Mouse (Mus musculus) heart, embryonic 16.5 days (tissue): ENCODE data around the gene Mia3. TPM values are rescaled to one million over a fixed set of nuclear protein-coding genes. Genes with fewer than 3 reads are reported as not detected.
"Not testable (repeated sequence)": the region's sequence is repeated elsewhere in the genome, so short reads cannot be mapped to it uniquely, and the experiment has no call there.

Source experiments
- ATAC-seq: fragments of 200-750 bp; cut with Nextera tagmentation; replicated peaks from 2 replicates; pipeline ENCODE4 v1.8.0; 2017; ENCODE audit warnings: moderate number of reproducible peaks; ENCODE audit not compliant: insufficient read depth, low FRiP score; ENCODE audit errors: extremely low read depth
- H3K27ac ChIP-seq: fragments of 300-500 bp; sonication (generic); 2 replicates; pipeline ENCODE4 v1.5.1; 2014; ENCODE audit warnings: mild to moderate bottlenecking, low read length, control low read depth, moderate library complexity
- H3K27me3 ChIP-seq: fragments of 300-500 bp; sonication (generic); 2 replicates; pipeline ENCODE4 v1.6.1; 2014; ENCODE audit warnings: low read length, mixed read lengths; ENCODE audit not compliant: control insufficient read depth, insufficient read depth
- H3K36me3 ChIP-seq: fragments of 300-500 bp; sonication (generic); 2 replicates; pipeline ENCODE4 v1.6.1; 2014; ENCODE audit not compliant: control insufficient read depth, insufficient read depth
- H3K4me1 ChIP-seq: fragments of 300-500 bp; sonication (generic); 2 replicates; pipeline ENCODE4 v1.6.1; 2014; ENCODE audit warnings: low read length, mixed read lengths; ENCODE audit not compliant: control insufficient read depth, insufficient read depth
- H3K4me2 ChIP-seq: fragments of 300-500 bp; sonication (generic); 2 replicates; pipeline ENCODE4 v1.6.1; 2014; ENCODE audit warnings: low read depth, mild to moderate bottlenecking, control low read depth, low read length
- H3K4me3 ChIP-seq: fragments of 300-500 bp; sonication (generic); 2 replicates; pipeline ENCODE4 v1.5.1; 2014; ENCODE audit warnings: mild to moderate bottlenecking, control low read depth, low read length
- H3K9ac ChIP-seq: fragments of 300-500 bp; sonication (generic); 2 replicates; pipeline ENCODE4 v1.6.1; 2014; ENCODE audit warnings: low read length, control low read depth
- H3K9me3 ChIP-seq: fragments of 300-500 bp; sonication (generic); replicated peaks from 2 replicates; pipeline ENCODE4 v1.6.1; 2016; ENCODE audit warnings: low read length; ENCODE audit not compliant: control insufficient read depth
- WGBS: fragments of 180-500 bp; shearing (Covaris S2); extraction: QIAGEN DNeasy Blood & Tissue Kit; methylation state at CpG from one replicate; pipeline ENCODE4 v1.1.7; 2014; 5-methylcytosine and 5-hydroxymethylcytosine counted together
- polyA plus RNA-seq: library from polyadenylated mRNA; unstranded; fragments of >200 nt; fragmentation: Nextera tagmentation; extraction: Ambion mirVana; gene quantifications from 2 replicates; pipeline ENCODE4 v1.2.1, GENCODE M21; 2015

Gene Mia3
- polyA plus RNA-seq, 1 experiment from 2014 or later = 57.7 TPM

DNA sequence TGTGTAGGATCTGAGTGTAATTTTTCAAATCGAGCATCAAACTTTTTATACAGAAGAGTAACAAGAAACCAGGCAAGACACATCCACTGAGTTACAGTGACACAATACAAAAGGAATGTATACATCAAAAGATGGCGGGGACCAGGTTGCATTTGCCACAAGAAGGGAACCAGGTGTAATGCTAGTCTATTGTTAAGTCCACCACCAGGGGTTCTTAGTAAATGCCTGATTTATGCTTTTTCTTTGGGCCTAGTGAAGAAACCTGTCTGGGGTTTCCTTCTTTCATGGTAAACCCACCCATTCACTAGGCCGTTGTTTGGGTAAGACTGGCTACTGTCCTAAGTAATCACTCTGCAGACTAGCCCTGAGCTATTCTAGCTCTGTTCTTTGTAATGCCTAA, 10.0 kb upstream of the Mia3 start:
- not testable (repeated sequence) for H3K27me3 ChIP-seq, H3K36me3 ChIP-seq, H3K9ac ChIP-seq, ATAC-seq, H3K9me3 ChIP-seq, H3K4me2 ChIP-seq, H3K27ac ChIP-seq, H3K4me1 ChIP-seq, H3K4me3 ChIP-seq
- 82% methylated on average over 3 of the region's 3 CpGs for WGBS

GRCm38 (mm10) chr1:183378321-183378941, 9.1 kb upstream of the Mia3 start:
- peak overlapping the region; percentile 35; the same call in 1 of the 2 replicates for H3K27ac ChIP-seq
- no peak overlapping the region for H3K4me2 ChIP-seq
- no peak overlapping the region for H3K9ac ChIP-seq
- ATAC-seq = peak; percentile 60
- peaks cover 5% of the 10 kb centered on the region for H3K9me3 ChIP-seq
- no peaks in the 10 kb centered on the region for H3K27me3 ChIP-seq
- H3K4me1 ChIP-seq = no peaks in the 10 kb centered on the region
- 72% methylated on average over 10 of the region's 10 CpGs for WGBS
- no peak overlapping the region for H3K4me3 ChIP-seq
- H3K36me3 ChIP-seq = no peaks in the 10 kb centered on the region

GRCm38 (mm10) chr1:183377045-183377444, 7.7 kb upstream of the Mia3 start:
- peaks cover 3% of the 10 kb centered on the region for H3K9me3 ChIP-seq
- 66% methylated on average over 4 of the region's 4 CpGs for WGBS
- no peak for ATAC-seq
- no peaks in the 10 kb centered on the region for H3K36me3 ChIP-seq
- no peak overlapping the region for H3K9ac ChIP-seq
- H3K27ac ChIP-seq = no peak overlapping the region
- no peak overlapping the region for H3K4me3 ChIP-seq
- H3K4me2 ChIP-seq = no peak overlapping the region
- H3K27me3 ChIP-seq = no peaks in the 10 kb centered on the region
- no peaks in the 10 kb centered on the region for H3K4me1 ChIP-seq

DNA sequence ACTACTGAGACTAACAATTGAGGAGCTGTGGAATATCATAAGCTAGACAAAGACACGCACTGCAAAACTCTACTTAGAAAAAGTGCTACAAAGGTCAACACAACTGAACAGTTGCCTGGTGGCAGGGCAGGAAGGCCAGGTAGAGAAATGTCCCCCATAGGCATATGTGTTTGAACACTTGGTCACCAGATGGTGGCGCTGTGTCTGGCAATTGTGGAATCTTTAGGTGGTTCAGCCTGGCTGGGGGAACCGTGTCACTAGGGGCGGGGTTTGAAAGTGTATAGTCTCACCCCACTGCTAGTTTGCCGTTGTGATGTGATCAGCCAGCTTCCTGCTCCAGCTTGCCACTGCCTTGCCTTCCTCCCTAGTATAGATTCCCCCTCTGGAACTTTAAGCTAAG, 5.4 kb upstream of the Mia3 start:
- ATAC-seq = no peak
- H3K9ac ChIP-seq = no peak overlapping the region
- H3K36me3 ChIP-seq = no peaks in the 10 kb centered on the region
- H3K27me3 ChIP-seq = no peaks in the 10 kb centered on the region
- no peak overlapping the region for H3K27ac ChIP-seq
- H3K9me3 ChIP-seq = peaks cover 3% of the 10 kb centered on the region
- H3K4me2 ChIP-seq = no peak overlapping the region
- 73% methylated on average over 5 of the region's 5 CpGs for WGBS
- no peak overlapping the region for H3K4me3 ChIP-seq
- peaks cover 2% of the 10 kb centered on the region for H3K4me1 ChIP-seq

GRCm38 (mm10) chr1:183368601-183369400, 552 bp downstream of the Mia3 start:
- Histone ChIP-seq H3K36me3 (peaks cover 10% of the 10 kb centered on the region; the same call in 1 of the 2 replicates), H3K4me3 (peak overlapping the region; percentile 77), H3K27me3 (no peaks in the 10 kb centered on the region), H3K4me1 (peaks cover 12% of the 10 kb centered on the region), H3K4me2 (peak overlapping the region; percentile 86), H3K27ac (peak overlapping the region; percentile 53; the same call in 1 of the 2 replicates), H3K9ac (peak overlapping the region; percentile 89), H3K9me3 (no peaks in the 10 kb centered on the region)
- ATAC-seq = peak; percentile 71
- 2% methylated on average over 56 of the region's 56 CpGs for WGBS

GRCm38 (mm10) chr1:183366361-183366760, 3.0 kb downstream of the Mia3 start:
- Histone ChIP-seq H3K9ac (no peak overlapping the region), H3K4me3 (no peak overlapping the region), H3K27me3 (no peaks in the 10 kb centered on the region), H3K4me2 (no peak overlapping the region), H3K27ac (no peak overlapping the region), H3K9me3 (no peaks in the 10 kb centered on the region), H3K36me3 (peaks cover 15% of the 10 kb centered on the region), H3K4me1 (peaks cover 12% of the 10 kb centered on the region)
- ATAC-seq = no peak
- 91% methylated on average over 5 of the region's 5 CpGs for WGBS

GRCm38 (mm10) chr1:183363577-183363867, 5.8 kb downstream of the Mia3 start:
- no peak for ATAC-seq

DNA sequence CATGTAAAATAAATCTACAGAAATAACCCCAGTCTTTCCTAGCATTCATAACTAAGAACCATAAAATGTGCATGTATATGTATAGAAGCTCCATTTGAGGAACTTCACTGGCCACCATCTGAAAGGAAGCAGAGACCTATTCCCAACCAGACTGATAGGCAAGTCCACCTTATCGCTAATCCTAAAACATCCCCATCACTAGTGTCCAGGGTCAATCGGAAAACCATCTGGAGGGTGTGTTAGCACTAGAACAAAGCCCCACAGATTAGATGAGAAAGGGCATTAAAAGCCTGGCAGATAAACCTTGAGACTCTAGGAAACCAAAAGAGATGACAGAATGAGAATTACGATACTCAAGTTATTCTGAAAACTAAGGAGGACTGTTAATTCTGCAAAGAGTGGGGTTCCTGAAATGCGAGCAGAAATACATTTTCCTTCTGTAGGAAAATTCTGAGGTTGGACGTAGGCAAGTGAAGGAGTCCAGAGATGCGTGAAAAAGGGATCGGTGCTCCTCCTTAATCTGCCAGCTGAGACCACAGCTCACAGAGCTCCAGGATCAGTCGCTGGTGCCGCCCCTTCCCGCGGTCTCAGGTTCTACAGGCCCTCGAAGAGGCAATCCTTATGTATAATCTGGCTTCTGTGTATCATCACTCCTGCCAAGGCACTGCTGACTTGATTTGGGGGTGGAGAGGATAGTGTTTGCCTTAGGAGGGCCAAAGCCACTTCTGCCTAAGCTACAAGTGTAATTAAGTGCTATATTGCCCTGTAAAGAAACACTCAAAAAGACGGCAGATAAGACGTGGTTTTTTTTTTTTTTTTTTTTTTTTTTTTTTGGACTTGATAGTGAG, 6.4 kb downstream of the Mia3 start:
- no peak overlapping the region for H3K9ac ChIP-seq
- H3K4me1 ChIP-seq = peaks cover 5% of the 10 kb centered on the region
- no peak for ATAC-seq
- no peaks in the 10 kb centered on the region for H3K27me3 ChIP-seq
- H3K27ac ChIP-seq = no peak overlapping the region
- no peak overlapping the region for H3K4me3 ChIP-seq
- WGBS = 72% methylated on average over 14 of the region's 14 CpGs
- no peaks in the 10 kb centered on the region for H3K9me3 ChIP-seq
- no peak overlapping the region for H3K4me2 ChIP-seq
- peaks cover 36% of the 10 kb centered on the region for H3K36me3 ChIP-seq

More at GRCm38 (mm10) chr1:183363577-183363867, 5.8 kb downstream of the Mia3 start:
- Histone ChIP-seq H3K36me3 (peaks cover 34% of the 10 kb centered on the region), H3K4me2 (no peak overlapping the region), H3K27me3 (no peaks in the 10 kb centered on the region), H3K9ac (no peak overlapping the region), H3K4me3 (no peak overlapping the region), H3K27ac (no peak overlapping the region), H3K9me3 (no peaks in the 10 kb centered on the region), H3K4me1 (peaks cover 9% of the 10 kb centered on the region)
- 73% methylated on average over 5 of the region's 5 CpGs for WGBS

GRCm38 (mm10) chr1:183362301-183362700, 7.1 kb downstream of the Mia3 start:
- Histone ChIP-seq H3K27me3 (no peaks in the 10 kb centered on the region), H3K4me2 (no peak overlapping the region), H3K27ac (no peak overlapping the region), H3K9ac (no peak overlapping the region), H3K36me3 (peaks cover 43% of the 10 kb centered on the region), H3K4me3 (no peak overlapping the region), H3K4me1 (no peaks in the 10 kb centered on the region), H3K9me3 (no peaks in the 10 kb centered on the region)
- no peak for ATAC-seq
- WGBS = 78% methylated on average over 5 of the region's 5 CpGs
